Mouse (Mus musculus) kidney, adult 18-20 months (tissue): ENCODE results near the gene Cpox.
"Not testable (repeated sequence)": the region's sequence is repeated elsewhere in the genome, so short reads cannot be mapped to it uniquely, and the experiment has no call there.

Source experiments
- DNase-seq: peaks from one replicate; pipeline ENCODE4 v3.0.0; 2021

Cpox gene

GRCm38 (mm10) chr16:58669917-58670630 is at the start of gene Cpox:
Gene Cpox (plus strand): TSS chr16:58670292.
- peak; percentile 87 for DNase-seq

DNA sequence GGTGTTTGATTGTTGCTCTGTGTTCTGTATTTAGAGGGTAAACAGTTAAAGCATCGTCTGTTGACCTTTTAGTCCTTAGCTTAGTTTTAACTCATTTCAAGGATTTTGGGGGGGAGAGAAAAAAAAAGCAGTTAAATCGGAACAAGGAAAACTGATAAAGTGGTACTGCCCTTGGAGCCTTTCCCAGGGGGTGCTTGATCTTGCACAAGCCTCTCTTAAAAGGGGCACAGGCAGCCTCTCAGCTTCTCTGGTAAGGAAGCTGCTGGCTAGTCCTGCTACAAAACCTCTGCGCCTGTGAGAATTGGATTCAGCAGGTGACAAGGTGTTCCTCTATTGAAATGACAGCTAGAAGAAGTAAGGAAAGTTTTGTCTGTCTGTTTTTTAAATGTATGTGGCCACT is 47.7 kb upstream of the Cpox start:
- no peak for DNase-seq

DNA sequence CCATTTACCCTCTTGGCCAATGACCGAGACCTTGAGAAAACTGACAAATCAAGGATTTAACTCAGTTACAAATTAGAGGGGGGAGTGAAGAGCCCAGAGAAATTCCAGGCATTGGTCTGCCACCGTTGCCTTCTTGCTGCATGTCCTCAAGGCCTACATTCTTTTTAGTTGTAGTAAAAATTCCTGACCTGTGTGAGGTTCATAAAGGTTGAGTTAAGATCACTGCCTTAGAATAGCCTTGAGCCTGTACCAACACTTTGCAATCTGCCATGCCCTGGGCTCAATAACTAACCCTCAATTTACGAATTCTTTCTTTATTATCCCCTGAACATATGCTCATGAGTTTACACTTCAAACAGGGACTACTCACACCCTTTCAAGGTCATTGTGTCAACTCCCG is 47.0 kb upstream of the Cpox start:
- DNase-seq = peak; percentile 9

- peak; percentile 55 for DNase-seq
Observed at GRCm38 (mm10) chr16:58623944-58624343, 46.1 kb upstream of the Cpox start.

DNA sequence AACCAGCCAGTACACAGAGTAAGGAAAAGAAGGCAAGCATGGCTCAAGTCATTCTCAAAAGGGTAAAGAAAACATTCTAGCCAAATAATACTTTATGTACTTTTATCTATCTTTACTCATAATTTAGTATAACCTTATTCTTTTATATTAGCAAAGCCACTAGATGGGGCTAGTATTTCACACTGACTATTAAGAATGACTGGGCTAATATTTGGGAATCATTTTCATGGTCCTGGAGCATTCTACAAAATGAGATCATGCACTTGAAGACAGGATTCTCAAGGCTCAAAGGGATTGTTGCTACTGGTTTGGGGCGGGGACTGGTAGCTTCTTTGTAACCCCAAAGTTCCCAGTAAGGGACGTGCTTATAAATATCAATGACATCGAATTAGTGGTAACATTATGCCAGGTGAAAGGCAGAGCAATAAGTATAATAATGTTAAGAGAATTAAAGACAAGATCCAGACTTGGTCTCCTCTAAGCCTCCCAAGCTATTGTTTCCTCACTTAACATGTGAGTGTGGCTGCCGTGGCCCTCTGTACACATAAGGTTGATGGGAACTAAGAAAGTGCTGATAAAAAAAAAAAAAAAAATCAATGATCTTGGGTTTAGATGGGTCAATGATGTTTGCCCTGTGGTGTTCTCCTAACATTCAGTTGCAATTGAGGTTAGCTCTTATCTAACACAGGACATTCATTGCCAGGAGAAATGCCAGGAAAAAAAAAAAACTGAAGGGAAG is 42.3 kb upstream of the Cpox start:
- DNase-seq = no peak

DNA sequence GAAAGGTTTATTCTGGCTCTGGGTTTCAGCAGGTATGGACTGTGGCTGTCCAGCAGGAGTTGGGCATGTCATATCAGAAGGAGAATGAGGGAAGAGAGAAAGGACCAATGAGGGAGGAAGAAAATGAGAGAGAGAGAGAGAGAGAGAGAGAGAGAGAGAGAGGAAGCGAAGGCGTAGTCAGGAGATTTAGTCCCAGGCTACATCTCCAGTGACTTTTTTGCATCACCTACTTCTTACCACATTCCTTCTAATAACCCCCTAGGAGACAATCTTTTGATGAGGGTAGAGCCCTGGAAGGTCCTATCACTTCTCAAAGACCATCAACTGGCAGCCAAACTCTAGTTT is 41.8 kb upstream of the Cpox start:
- no peak for DNase-seq

DNA sequence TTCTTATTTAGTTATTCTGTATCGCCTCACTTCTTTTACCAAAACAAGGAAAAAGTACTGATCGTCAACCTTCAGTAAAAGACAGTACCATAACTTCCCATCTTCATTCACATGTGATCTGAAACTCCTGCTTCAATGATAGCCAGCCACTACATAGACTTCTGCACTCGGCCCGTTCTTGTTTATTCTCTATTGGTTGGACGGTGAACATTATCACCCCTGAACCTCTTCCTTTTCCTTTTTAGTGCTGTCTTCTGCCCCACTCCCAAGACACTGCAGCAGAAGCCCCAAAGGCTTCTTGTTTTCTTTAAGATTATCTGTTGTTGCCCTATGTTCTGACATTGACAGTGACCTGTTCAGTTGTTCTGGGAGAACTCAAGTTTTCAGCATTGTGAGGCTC is 41.1 kb upstream of the Cpox start:
- no peak for DNase-seq

- DNase-seq = no peak
Observed at GRCm38 (mm10) chr16:58629736-58630135, 40.4 kb upstream of the Cpox start.

GRCm38 (mm10) chr16:58635866-58636265 is 34.2 kb upstream of the Cpox start:
- no peak for DNase-seq

- no peak for DNase-seq
Observed at GRCm38 (mm10) chr16:58637448-58637847, 32.6 kb upstream of the Cpox start.

DNA sequence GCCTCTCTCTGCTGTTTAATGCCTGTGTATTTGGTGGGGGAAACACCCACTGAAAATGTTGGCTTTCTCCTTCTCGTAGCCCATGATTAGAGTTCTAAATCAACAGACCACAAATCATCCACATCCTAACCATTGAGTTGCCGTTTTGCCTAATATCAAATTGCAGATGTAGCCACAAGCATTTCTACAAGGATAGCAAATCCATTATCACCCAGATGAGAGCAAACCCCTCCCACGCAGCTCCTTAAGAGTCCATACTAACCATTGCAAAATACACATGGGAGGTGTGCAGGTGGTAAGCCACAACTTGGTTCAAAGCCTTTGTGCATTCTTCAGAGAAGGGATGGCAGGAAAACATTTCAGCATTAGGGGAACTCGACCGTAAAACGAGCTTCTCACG is 32.1 kb upstream of the Cpox start:
- DNase-seq = no peak

GRCm38 (mm10) chr16:58638689-58639175 is 31.4 kb upstream of the Cpox start, which contains the start of gene E330017A01Rik:
Gene E330017A01Rik (minus strand): TSS chr16:58638739.
- DNase-seq = no peak

DNA sequence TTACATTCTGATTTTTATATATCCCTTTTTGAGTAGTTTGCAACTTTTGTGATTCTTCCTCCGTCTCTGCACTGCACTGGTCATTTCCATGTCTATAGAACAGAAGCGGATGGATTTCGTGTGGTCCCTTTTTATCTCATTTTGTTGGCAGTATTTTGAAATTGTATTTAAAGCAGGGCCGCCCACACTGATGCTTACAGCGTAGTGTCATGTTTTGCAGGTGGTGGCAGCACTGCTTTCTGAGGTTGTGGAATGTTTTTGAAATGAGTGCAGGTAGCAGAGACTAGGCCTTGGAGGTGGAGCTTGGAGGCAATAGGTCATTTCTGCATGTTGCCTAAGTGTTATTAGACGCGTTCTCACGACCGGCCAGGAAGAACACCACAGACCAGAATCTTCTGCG is 20.1 kb upstream of the Cpox start:
- no peak for DNase-seq

DNA sequence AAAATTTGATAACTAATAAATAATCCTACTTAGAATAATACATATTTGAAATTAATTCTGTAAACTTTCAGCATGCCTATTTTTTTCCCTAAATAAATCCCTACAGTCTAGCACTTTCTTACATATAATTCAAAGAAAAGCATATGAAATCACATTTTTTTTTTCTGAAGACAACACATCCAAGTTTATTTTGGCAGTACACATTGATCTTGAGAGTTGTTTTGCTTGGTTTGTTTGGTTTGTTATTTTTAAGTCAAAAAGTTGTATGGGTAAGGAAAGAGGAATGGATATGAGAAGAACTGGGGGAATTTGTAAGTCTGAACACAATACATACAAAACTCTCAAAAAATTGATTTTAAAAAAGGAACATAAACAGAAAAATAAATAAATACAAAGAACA is 14.3 kb upstream of the Cpox start:
- no peak for DNase-seq

GRCm38 (mm10) chr16:58656526-58656925 is 13.6 kb upstream of the Cpox start:
- DNase-seq = no peak

DNA sequence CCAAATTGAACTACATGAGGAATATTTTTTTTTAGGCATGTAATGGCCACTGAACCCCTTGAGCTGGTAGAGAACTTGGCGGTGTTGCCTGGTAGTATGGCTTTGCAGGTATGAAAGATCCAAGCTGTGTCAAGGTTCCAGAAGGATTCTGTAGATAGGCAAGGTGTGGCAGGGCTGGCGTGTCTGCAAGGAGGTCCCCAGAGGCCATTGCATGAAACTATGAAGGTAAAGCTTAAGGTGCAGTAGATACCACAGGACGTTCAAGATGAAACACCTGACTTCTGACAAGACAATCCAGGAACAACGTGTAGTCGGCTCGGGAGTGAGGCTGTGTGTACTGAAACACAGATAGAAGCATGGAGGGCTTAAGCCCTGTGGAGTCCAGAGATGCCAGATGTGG is 11.4 kb upstream of the Cpox start:
- DNase-seq = no peak

DNA sequence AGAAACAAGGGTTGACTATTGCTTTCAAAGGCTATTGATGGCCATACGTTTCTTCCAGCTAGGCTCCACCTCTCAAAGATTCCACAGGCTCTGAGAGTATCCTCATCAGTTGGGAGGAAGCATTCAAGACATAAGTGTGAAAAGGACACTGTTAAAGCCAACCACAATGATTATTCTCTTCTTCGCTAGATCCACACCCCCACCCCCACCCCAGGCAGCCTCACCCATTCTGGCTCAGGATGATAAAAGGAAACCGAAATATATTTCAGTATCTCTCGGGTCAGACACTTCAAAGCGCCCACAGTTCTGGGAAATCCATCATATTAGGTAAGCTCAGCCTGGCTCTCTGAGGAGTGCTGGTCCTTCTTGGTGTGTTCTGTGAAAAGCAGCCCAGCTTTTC is 8.3 kb upstream of the Cpox start:
- no peak for DNase-seq

DNA sequence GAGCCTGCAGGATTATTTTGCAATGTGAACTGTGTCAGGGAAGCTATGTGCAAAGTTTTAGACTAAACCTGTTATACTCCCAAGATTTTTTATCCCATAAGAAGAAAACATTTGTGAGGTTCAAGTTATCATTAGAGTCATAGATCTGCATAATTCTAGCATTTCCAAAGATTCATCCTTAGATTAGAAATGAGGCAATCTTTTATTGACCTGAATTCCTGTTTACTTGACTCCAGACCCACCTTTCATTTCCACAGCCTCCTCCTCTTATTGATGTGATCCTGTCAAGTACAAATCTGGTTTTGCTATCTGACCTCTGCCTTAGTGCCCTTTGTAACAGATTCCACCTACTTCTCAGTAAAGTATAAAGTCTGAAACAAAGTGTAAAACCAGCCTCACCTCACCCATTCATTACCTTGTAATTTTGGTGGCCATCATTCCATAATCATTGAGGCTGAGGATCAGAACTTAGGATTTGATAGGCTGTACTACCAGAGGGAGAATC is 7.8 kb upstream of the Cpox start:
- DNase-seq = no peak

DNA sequence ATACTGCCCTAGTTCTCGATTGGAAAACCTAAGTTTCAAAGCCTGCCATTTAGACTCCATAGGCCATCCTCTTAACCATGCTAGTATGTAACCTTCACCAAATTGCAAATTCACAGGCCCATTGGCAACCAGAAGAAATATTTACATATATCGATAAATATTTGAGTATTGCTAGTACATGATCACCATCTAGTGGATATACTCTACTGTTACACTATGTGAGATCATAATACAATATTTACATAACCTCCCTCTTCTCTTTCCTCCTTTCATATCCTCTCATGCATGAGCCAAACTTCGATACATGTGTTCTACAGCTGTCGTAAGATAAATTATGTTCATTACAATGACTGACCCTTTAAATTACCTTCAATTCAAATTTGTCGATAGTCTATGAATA is 7.1 kb upstream of the Cpox start:
- no peak for DNase-seq

- DNase-seq = no peak
Observed at GRCm38 (mm10) chr16:58663816-58664215, 6.3 kb upstream of the Cpox start.

DNA sequence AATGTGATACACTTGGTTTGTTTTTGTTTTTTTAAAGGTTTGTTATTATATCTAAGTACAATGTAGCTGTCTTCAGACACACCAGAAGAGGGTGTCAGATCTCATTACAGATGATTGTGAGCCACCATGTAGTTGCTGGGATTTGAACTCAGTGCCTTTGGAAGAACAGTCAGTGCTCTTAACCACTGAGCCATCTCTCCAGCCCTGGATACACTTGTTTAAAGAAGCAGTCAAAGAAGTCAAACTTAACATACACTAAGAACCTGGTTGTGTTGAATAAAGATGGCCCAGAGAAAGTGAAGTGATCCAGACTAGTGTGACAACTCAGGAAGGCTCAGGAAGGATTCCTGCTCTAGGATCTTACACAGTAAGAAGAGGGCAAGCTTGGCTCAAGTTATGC is 5.0 kb upstream of the Cpox start:
- DNase-seq = not testable (repeated sequence)

GRCm38 (mm10) chr16:58666681-58667080 is 3.4 kb upstream of the Cpox start:
- not testable (repeated sequence) for DNase-seq

- no peak for DNase-seq
Observed at GRCm38 (mm10) chr16:58668586-58668985, 1.5 kb upstream of the Cpox start.

DNA sequence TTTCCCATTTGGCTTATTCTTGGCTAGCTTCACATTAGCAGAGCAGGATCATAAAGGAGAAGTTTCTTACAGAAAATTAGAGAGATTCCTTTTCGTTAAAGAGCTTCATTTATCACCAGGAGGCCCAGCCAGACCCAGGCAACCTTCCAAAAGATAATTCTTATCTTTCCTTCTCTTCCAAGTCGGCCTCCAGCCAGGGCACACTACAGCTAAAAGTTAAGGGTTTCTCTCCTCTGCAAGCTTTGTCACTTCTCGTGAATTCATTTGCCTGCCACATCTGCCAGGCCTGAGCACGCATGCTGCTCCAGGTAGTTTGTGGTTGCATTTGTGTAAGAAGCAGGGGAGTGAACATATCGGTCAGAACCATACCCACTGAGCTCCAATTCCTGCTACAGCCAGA is 828 bp upstream of the Cpox start:
- no peak for DNase-seq
